In the genomic region with DNA sequence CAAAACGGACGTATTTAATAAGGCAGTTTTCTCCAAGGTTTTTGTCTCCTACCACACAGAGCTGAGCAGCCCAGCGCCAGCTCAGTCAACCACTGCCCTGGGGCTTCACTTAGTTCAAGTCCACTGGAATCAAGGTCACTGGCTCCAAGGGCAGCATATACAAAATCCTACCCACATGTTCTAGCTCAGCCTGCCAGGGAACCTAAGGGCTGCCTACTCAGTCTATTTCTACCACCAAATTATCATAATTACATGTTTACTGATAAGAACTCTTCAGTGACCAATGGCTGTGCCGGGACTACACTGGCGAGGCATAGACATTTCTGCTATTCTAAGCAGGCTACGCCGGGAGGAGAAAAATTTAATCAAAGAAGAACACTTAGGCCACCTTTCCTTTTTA, we compare ENCODE assay signal across 10 mouse cellular contexts.
DNase-seq lines count a peak whose midpoint lies in the region; ATAC-seq lines count a peak whose summit lies in the region.
"Had no signal": no experiment of that assay in that cellular context is flagged by ENCODE, and none has a peak within 500 bp of the region (broad histone marks: within the 10 kb centered on the region; RNA-seq: fewer than 3 reads in every experiment).

No protein-coding gene starts in this region.

- peaks cover 15% of the 10 kb centered on the region for H3K4me1 ChIP-seq in forebrain, embryonic 12.5 days
- H3K4me1 ChIP-seq in forebrain, embryonic 10.5 days, result peaks cover 27% of the 10 kb centered on the region
- peaks cover 43% of the 10 kb centered on the region for H3K4me1 ChIP-seq in heart, embryonic 16.5 days (ENCODE audit: control insufficient read depth, insufficient read depth, low read length)
- H3K4me1 ChIP-seq in limb, embryonic 13.5 days, result peaks cover 25% of the 10 kb centered on the region

- H3K9ac ChIP-seq in forebrain, embryonic 12.5 days, result no peak overlapping the region
- peak overlapping the region; percentile 70 for H3K9ac ChIP-seq in heart, embryonic 16.5 days (ENCODE audit: low read length)
- no peak overlapping the region for H3K9ac ChIP-seq in limb, embryonic 13.5 days

- H3K27me3 ChIP-seq in forebrain, embryonic 12.5 days, result no peaks in the 10 kb centered on the region
- no peaks in the 10 kb centered on the region for H3K27me3 ChIP-seq in forebrain, embryonic 10.5 days (ENCODE audit: poor library complexity, severe bottlenecking)
- H3K27me3 ChIP-seq in heart, embryonic 16.5 days (ENCODE audit: control insufficient read depth, insufficient read depth, low read length), result no peaks in the 10 kb centered on the region
- H3K27me3 ChIP-seq in limb, embryonic 13.5 days, result no peaks in the 10 kb centered on the region

- peak; percentile 60; the same call in 1 of the 2 replicates for ATAC-seq in forebrain, embryonic 12.5 days (ENCODE audit: low FRiP score)
- ATAC-seq in common myeloid progenitor, adult 5-6 weeks (replicated peaks; ENCODE audit: low read depth, poor library complexity, severe bottlenecking), result peak; percentile 51
- ATAC-seq in heart, embryonic 16.5 days (replicated peaks; ENCODE audit: extremely low read depth, insufficient read depth, low FRiP score), result peak; percentile 90
- no peak for ATAC-seq in limb, embryonic 13.5 days (ENCODE audit: low FRiP score, low read depth)

- H3K36me3 ChIP-seq in forebrain, embryonic 12.5 days (replicated peaks), result peaks cover 18% of the 10 kb centered on the region
- peaks cover 31% of the 10 kb centered on the region for H3K36me3 ChIP-seq in forebrain, embryonic 10.5 days (replicated peaks)
- H3K36me3 ChIP-seq in heart, embryonic 16.5 days (ENCODE audit: control insufficient read depth, insufficient read depth), result peaks cover 9% of the 10 kb centered on the region
- H3K36me3 ChIP-seq in limb, embryonic 13.5 days, result peaks cover 9% of the 10 kb centered on the region

- 81% methylated on average over 7 of the region's 7 CpGs for WGBS in forebrain, embryonic 12.5 days
- 85% methylated on average over 7 of the region's 7 CpGs for WGBS in forebrain, embryonic 10.5 days
- WGBS in heart, embryonic 16.5 days, result 56% methylated on average over 7 of the region's 7 CpGs
- WGBS in limb, embryonic 13.5 days, result 69% methylated on average over 7 of the region's 7 CpGs

- no peaks in the 10 kb centered on the region for H3K9me3 ChIP-seq in forebrain, embryonic 12.5 days
- H3K9me3 ChIP-seq in forebrain, embryonic 10.5 days, result no peaks in the 10 kb centered on the region
- H3K9me3 ChIP-seq in heart, embryonic 16.5 days (replicated peaks; ENCODE audit: control insufficient read depth, low read length), result no peaks in the 10 kb centered on the region
- no peaks in the 10 kb centered on the region for H3K9me3 ChIP-seq in limb, embryonic 13.5 days

- no peak for DNase-seq in forebrain, embryonic 10.5 days (ENCODE audit: extremely low spot score, low spot score)
- no peak for DNase-seq in layer of hippocampus, adult 11-12 months (ENCODE audit: low spot score)
- DNase-seq in right cerebral cortex, postnatal 36 days (ENCODE audit: low spot score in 2 of 2), result no peak
- DNase-seq in right cerebral cortex, postnatal 4 days, result no peak
- DNase-seq: cerebellum, postnatal 10 days; left cerebral cortex, postnatal 4 days had no signal

- H3K4me3 ChIP-seq in forebrain, embryonic 12.5 days (replicated peaks), result no peak overlapping the region
- H3K4me3 ChIP-seq in forebrain, embryonic 10.5 days, result no peak overlapping the region
- no peak overlapping the region for H3K4me3 ChIP-seq in heart, embryonic 16.5 days (ENCODE audit: low read length)
- H3K4me3 ChIP-seq in limb, embryonic 13.5 days, result no peak overlapping the region

- H3K4me2 ChIP-seq in forebrain, embryonic 12.5 days, result no peak overlapping the region
- 0 out of 2 replicates have a peak overlapping the region, but pooled peaks have one; percentile 16 for H3K4me2 ChIP-seq in heart, embryonic 16.5 days (ENCODE audit: low read depth, low read length)
- H3K4me2 ChIP-seq in limb, embryonic 13.5 days (replicated peaks), result no peak overlapping the region

- H3K27ac ChIP-seq in forebrain, embryonic 12.5 days, result peak overlapping the region; percentile 53
- H3K27ac ChIP-seq in forebrain, embryonic 10.5 days, result no peak overlapping the region
- peak overlapping the region; percentile 99 for H3K27ac ChIP-seq in heart, embryonic 16.5 days (ENCODE audit: low read length)
- H3K27ac ChIP-seq in limb, embryonic 13.5 days, result peak overlapping the region; percentile 65; the same call in 1 of the 2 replicates
